Mouse (Mus musculus) liver, adult 2 months (tissue): ENCODE results near the gene F2. TPM values are rescaled to one million over a fixed set of nuclear protein-coding genes. Genes with fewer than 3 reads are reported as not detected.
"Not testable (repeated sequence)": the region's sequence is repeated elsewhere in the genome, so short reads cannot be mapped to it uniquely, and the experiment has no call there.

Experiments used
- DNase-seq: peaks from one replicate; pipeline ENCODE4 v3.0.0-alpha.2; 2011; ENCODE audit warnings: low read depth, low spot score; ENCODE audit errors: extremely low read depth
- H3K27ac ChIP-seq: fragments of 200-500 bp; replicated peaks from 2 replicates; pipeline ENCODE4 v1.5.1; 2012; ENCODE audit warnings: low read depth, mild to moderate bottlenecking, control low read depth, inconsistent platforms, low read length; ENCODE audit not compliant: insufficient read depth
- H3K27me3 ChIP-seq: fragments of 200-500 bp; 2 replicates; pipeline ENCODE4 v1.6.1; 2012; ENCODE audit warnings: mild to moderate bottlenecking, moderate library complexity, low read length, inconsistent platforms; ENCODE audit not compliant: control insufficient read depth, insufficient read depth
- H3K36me3 ChIP-seq: fragments of 200-500 bp; 2 replicates; pipeline ENCODE4 v1.6.1; 2012; ENCODE audit warnings: low read length, inconsistent platforms; ENCODE audit not compliant: control insufficient read depth, insufficient read depth
- H3K4me1 ChIP-seq: fragments of 200-500 bp; 2 replicates; pipeline ENCODE4 v1.6.1; 2011; ENCODE audit warnings: low read length; ENCODE audit not compliant: control insufficient read depth, insufficient read depth
- H3K4me3 ChIP-seq: fragments of 200-500 bp; 2 replicates; pipeline ENCODE4 v1.5.1; 2011; ENCODE audit warnings: low read depth, mild to moderate bottlenecking, control low read depth, low read length, moderate library complexity; ENCODE audit not compliant: insufficient read depth
- H3K79me2 ChIP-seq: fragments of 200-500 bp; 2 replicates; pipeline ENCODE4 v1.6.1; 2012; ENCODE audit warnings: inconsistent platforms, mild to moderate bottlenecking, low read length, moderate library complexity; ENCODE audit not compliant: control insufficient read depth, insufficient read depth
- H3K9ac ChIP-seq: fragments of 200-500 bp; 2 replicates; pipeline ENCODE4 v1.6.1; 2012; ENCODE audit warnings: low read depth, mild to moderate bottlenecking, control low read depth, inconsistent platforms, low read length
- CTCF ChIP-seq: fragments of 200-500 bp; IDR thresholded peaks from 2 replicates; pipeline ENCODE4 v1.5.1; 2011; ENCODE audit warnings: low read depth, low read length, control low read depth
- POLR2A ChIP-seq: fragments of 200-500 bp; IDR thresholded peaks from 2 replicates; pipeline ENCODE4 v1.6.1; 2011; ENCODE audit warnings: low read length, control low read depth; ENCODE audit not compliant: insufficient read depth; ENCODE audit errors: extremely low read depth
- WGBS: fragments of 180-500 bp; shearing (Covaris S2); methylation state at CpG from one replicate; pipeline ENCODE4 v1.1.7; 2018; 5-methylcytosine and 5-hydroxymethylcytosine counted together
- polyA plus RNA-seq: library from polyadenylated mRNA; depleted of rRNA; stranded (reverse); fragments of >200 nt; gene quantifications from 2 replicates; pipeline ENCODE4 v1.2.3, GENCODE M21; 2012
- total RNA-seq: library from RNA; depleted of rRNA; stranded (reverse); fragments of >200 nt; gene quantifications from 2 replicates; pipeline ENCODE4 v1.2.3, GENCODE M21; 2014

The F2 gene
- total and polyA plus RNA-seq, 2 experiments: 1,668 to 2,057 TPM

GRCm38 (mm10) chr2:91629682-91630081 is 6.5 kb downstream of the F2 start:
- WGBS: 80% methylated on average over 18 of the region's 18 CpGs
- Histone ChIP-seq H3K79me2 (0 out of 2 replicates have a peak, but pooled peaks cover 5% of the 10 kb centered on the region), H3K27ac (no peak overlapping the region), H3K27me3 (no peaks in the 10 kb centered on the region), H3K4me3 (no peak overlapping the region), H3K36me3 (peaks cover 60% of the 10 kb centered on the region), H3K9ac (no peak overlapping the region), H3K4me1 (peaks cover 38% of the 10 kb centered on the region)
- no peak for TF ChIP-seq CTCF
- no peak for TF ChIP-seq POLR2A
- no peak for DNase-seq

GRCm38 (mm10) chr2:91628171-91628570 is 8.0 kb downstream of the F2 start:
- Histone ChIP-seq H3K4me3 (no peak overlapping the region), H3K4me1 (peaks cover 33% of the 10 kb centered on the region), H3K36me3 (peaks cover 75% of the 10 kb centered on the region), H3K9ac (no peak overlapping the region), H3K27me3 (no peaks in the 10 kb centered on the region), H3K79me2 (0 out of 2 replicates have a peak, but pooled peaks cover 4% of the 10 kb centered on the region), H3K27ac (no peak overlapping the region)
- 87% methylated on average over 8 of the region's 8 CpGs for WGBS
- DNase-seq: no peak
- TF ChIP-seq POLR2A: no peak
- TF ChIP-seq CTCF: no peak

- 72% methylated on average over 5 of the region's 5 CpGs for WGBS
- Histone ChIP-seq H3K27me3 (no peaks in the 10 kb centered on the region), H3K27ac (no peak overlapping the region), H3K79me2 (no peaks in the 10 kb centered on the region), H3K9ac (0 out of 2 replicates have a peak overlapping the region, but pooled peaks have one; percentile 8), H3K4me3 (no peak overlapping the region), H3K4me1 (peaks cover 27% of the 10 kb centered on the region), H3K36me3 (peaks cover 75% of the 10 kb centered on the region)
- TF ChIP-seq CTCF: no peak
- TF ChIP-seq POLR2A: no peak
- DNase-seq: no peak
Measured at GRCm38 (mm10) chr2:91627486-91627885, 8.7 kb downstream of the F2 start.

- H3K27me3 ChIP-seq, H3K9ac ChIP-seq, H3K4me1 ChIP-seq, H3K27ac ChIP-seq, H3K79me2 ChIP-seq, DNase-seq, H3K4me3 ChIP-seq: not testable (repeated sequence)
- peaks cover 58% of the 10 kb centered on the region for H3K36me3 ChIP-seq
- WGBS: 89% methylated on average over 7 of the region's 7 CpGs
Measured at GRCm38 (mm10) chr2:91623366-91623765, 12.8 kb downstream of the F2 start.

- TF ChIP-seq CTCF (no peak), POLR2A (no peak)
- H3K4me1 ChIP-seq: 0 out of 2 replicates have a peak, but pooled peaks cover 2% of the 10 kb centered on the region
- DNase-seq: no peak
- H3K4me3 ChIP-seq: no peak overlapping the region
- no peak overlapping the region for H3K9ac ChIP-seq
- H3K79me2 ChIP-seq: no peaks in the 10 kb centered on the region
- no peaks in the 10 kb centered on the region for H3K27me3 ChIP-seq
- H3K27ac ChIP-seq: no peak overlapping the region
- 95% methylated on average over 5 of the region's 5 CpGs for WGBS
- peaks cover 57% of the 10 kb centered on the region for H3K36me3 ChIP-seq
Measured at GRCm38 (mm10) chr2:91622356-91622755, 13.9 kb downstream of the F2 start.

- H3K4me3 ChIP-seq, H3K27me3 ChIP-seq: not testable (repeated sequence)
- peaks cover 12% of the 10 kb centered on the region for H3K36me3 ChIP-seq
Measured at GRCm38 (mm10) chr2:91609370-91609769, 26.8 kb downstream of the F2 start.

GRCm38 (mm10) chr2:91602389-91602788 is 33.8 kb downstream of the F2 start:
- Histone ChIP-seq H3K4me1 (no peaks in the 10 kb centered on the region), H3K36me3 (peaks cover 28% of the 10 kb centered on the region), H3K9ac (no peak overlapping the region), H3K27ac (no peak overlapping the region), H3K27me3 (no peaks in the 10 kb centered on the region), H3K4me3 (no peak overlapping the region), H3K79me2 (no peaks in the 10 kb centered on the region)
- TF ChIP-seq POLR2A: no peak
- TF ChIP-seq CTCF: peak; percentile 14; the same call in 1 of the 2 replicates
- DNase-seq: no peak
- WGBS: 87% methylated on average over 4 of the region's 4 CpGs

More at GRCm38 (mm10) chr2:91609370-91609769, 26.8 kb downstream of the F2 start:
- not testable (repeated sequence) for H3K27ac ChIP-seq, DNase-seq, H3K4me1 ChIP-seq, H3K79me2 ChIP-seq, H3K9ac ChIP-seq
